Mouse (Mus musculus): ENCODE data around the gene Lrrc55.

Gene Lrrc55

DNA sequence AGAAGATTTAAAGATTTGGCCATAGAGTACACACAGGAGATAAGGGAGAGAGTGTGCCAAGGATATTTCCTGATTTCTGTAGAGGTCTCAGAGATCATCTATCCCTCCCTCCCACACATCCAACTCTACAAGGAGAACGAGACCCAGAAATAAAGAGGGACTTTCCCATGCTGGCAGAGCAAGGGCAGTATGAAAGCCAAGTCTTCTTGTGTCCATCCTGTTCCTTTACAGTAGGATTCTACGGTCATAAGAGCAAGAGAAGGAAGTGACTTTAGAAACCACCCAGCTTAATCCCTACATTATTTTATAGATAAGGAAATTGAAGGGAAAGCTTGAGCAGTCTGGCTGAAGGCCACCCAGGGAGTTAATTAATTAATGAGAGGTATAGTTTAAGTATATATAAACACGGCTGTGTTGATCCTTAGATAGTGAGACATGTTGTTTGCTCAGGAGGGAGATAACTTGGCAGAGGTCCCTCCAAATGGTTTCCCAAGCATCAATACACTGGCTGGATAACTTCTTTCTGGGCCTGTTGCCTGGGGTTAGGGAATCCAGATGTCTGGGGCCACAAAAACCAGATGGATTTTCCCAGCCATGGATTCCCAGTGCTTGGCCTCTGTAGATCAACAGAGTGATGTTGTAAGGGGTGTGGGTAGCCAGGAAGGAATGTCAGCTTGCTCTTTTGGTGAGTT lies 24.8 kb downstream of the Lrrc55 start:
- DNase-seq (ENCODE audit: low spot score in 2 of 2), result no peak

DNA sequence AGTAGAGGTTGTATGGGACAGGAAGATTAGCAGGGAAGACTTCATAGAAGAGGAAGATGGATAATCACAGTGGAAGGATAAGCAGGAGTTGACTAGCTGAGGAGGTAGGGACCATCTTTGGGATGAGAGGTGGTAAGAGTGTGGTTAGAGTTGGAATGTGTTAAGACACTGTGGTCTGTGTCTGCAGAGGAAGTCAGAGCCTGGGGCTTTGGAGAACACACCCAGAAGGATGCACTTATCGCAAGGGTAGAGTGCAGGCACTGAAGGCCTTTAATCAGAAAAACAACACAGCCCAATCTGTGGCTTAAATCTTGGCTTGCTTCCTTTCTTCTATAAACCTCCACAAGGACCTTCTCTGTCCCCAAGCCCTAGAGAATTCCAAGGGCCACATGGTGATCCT lies 28.7 kb downstream of the Lrrc55 start:
- DNase-seq (ENCODE audit: low spot score in 2 of 2), result no peak

DNA sequence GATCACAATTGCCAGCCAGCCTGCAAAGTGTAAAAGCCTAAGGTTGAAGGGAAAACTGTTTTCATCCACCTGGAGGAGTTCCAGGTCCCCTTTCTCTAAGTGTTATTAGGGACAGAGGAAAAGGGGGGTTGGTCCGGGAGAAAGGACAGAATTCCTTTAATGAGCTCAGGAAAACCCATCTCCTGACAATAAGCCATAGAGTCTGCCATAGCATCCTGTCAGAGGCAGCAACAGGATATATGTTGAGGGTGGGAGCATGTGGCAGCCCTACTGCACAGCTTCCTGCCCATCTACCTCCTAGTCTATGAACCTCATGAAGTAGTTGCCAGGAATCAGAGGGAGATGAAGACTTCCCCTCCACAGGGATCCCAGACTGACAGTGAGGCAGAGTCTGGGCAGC lies 29.4 kb downstream of the Lrrc55 start:
- no peak for DNase-seq (ENCODE audit: low spot score in 2 of 2)

DNA sequence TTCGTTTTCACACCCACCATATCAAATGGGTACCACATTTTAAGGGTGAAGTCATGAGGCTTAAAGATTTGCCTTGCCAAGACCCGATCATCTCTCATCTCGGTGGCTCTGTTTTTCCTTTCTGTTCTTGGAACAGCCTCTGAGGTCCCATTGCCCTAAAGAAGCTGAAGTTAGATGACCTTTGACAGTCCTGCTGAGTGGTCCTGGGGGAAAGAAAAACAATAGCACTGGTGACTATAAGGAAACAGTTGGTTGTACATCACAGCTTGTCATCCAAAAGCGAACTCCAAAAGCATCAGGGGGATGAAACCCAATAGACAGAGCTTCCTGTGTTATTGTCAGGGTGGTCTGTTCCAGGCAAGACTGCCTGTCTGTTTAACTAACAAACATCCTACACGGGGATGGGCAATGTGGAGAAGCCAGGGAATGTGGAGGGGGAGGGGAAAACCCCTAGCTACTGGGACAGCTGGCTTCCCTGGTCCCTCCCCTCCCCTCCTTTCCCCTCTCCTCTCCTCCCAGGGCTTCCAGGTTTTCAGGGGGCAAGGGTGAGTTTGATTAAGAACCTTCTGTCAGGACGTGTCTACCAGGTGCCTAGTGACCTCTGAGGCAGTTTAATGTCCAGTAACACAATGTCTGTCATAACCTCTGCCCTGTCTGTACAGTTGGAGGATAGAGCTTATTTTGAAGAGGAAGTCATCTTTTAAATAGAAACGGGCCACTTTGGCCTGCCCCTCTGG lies 33.5 kb downstream of the Lrrc55 start:
- no peak for DNase-seq (ENCODE audit: low spot score in 2 of 2)

- DNase-seq (ENCODE audit: low spot score in 2 of 2), result no peak
These were observed 35.3 kb downstream of the Lrrc55 start for GRCm38 (mm10) chr2:85161638-85162093.

- no peak for DNase-seq (ENCODE audit: low spot score in 2 of 2)
These were observed 35.9 kb downstream of the Lrrc55 start for GRCm38 (mm10) chr2:85160901-85161637.

DNA sequence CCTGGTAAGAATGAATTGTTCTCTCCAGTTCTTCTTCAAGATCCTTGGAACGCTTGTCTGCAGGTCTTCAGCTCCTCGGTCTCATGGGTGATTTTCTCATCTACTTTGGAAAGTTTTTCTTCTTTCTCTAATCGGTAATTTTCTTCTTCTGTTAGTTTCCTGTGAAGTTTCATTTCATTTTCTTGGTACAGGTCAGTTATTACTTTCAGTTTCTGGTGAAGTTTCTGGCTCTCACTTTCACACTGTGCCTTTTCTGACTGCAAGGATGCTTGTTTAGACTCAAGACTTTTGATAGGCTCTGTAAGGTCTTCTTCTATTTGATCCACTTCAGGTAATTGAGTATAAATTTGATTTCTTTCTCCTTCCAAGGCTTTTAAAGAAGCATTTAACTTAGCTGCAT lies 39.6 kb downstream of the Lrrc55 start:
- no peak for DNase-seq (ENCODE audit: low spot score in 2 of 2)

DNA sequence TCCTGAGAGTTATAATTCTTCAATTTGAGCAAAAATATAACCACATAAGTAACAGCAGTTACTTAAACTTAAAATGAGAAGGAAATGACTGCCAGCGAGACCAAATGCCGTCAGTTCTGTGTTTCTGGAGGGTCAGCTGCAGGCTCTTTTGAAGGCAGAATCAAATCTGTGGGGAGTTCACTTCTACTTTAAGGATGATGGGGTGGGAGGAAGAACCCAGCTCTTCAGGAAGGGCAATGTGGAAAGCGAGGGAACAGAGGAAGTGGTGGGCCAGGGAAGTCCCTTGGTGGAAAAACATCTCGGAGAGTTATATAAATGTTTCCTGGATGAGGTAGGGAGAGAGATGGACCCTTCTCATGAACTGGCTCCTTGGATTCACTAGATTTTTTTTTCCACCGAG lies 40.9 kb downstream of the Lrrc55 start:
- DNase-seq (ENCODE audit: low spot score in 2 of 2), result no peak

DNA sequence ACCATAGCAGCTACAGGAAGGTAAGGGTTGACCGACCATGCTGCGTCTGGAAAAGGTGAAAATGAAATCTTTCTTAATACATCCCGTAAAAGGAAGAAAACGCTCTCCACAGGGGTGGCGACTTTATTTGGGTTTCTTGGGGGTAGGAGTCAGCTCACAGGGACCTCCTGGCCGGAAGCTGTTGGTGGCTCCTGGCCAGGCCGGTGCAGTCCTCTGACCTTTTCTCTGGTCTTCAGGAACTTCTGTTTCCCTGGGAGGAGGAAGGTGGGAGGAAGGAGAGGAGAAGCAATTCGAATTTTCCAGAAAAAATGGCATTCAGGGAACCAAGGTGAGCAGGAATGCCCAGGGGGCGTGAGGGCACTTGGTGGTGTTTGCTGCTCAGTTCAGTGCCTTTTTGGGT lies 41.7 kb downstream of the Lrrc55 start:
- no peak for DNase-seq (ENCODE audit: low spot score in 2 of 2)

GRCm38 (mm10) chr2:85151233-85151632 lies 45.8 kb downstream of the Lrrc55 start:
- DNase-seq (ENCODE audit: low spot score in 2 of 2), result peak; percentile 7 to 35

- DNase-seq (ENCODE audit: low spot score in 2 of 2), result no peak
These were observed 46.6 kb downstream of the Lrrc55 start for GRCm38 (mm10) chr2:85150373-85150772.

DNA sequence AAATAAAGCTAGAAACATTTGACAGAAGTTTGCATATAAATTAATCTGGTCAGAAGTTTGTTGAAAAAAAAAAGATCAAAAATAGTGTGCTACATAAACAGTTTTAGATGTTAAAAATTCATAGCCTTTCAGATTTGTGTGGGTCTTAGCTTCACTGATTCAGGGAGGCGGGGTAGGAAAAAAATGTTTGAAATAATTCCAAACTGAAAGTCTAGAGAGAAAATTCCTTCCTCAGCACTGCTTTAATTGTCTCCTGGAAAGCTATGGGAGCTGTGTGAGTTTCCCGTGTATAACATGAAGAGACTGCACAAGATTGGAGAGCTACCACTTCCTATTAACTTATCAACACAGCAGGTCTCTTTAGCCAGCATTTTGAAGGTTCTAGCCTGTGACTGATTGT lies 49.5 kb downstream of the Lrrc55 start:
- DNase-seq (ENCODE audit: low spot score in 2 of 2), result no peak

GRCm38 (mm10) chr2:85145346-85145745 lies 51.7 kb downstream of the Lrrc55 start:
- no peak for DNase-seq (ENCODE audit: low spot score in 2 of 2)

- DNase-seq (ENCODE audit: low spot score in 2 of 2), result no peak
These were observed 52.1 kb downstream of the Lrrc55 start for GRCm38 (mm10) chr2:85144908-85145307.

DNA sequence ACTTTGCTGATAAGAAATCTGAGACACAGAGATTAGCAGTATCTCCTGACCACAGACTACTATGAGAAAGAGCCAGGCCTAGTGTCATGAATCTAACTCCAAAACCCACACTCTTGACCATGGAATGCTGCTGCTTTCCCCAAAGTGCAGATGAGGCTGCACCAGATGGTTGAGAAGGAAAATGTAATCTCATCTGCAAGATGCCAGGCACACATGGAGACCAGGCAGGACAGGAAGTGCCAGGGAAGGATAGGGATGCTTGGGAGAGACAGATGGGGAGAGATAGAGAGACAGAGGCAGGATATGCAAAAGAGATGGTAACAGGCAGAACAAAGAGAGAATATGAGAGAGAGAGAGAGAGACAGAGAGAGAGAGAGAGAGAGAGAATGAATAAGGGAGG lies 56.2 kb downstream of the Lrrc55 start:
- DNase-seq (ENCODE audit: low spot score in 2 of 2), result no peak

GRCm38 (mm10) chr2:85139846-85140245 lies 57.2 kb downstream of the Lrrc55 start:
- no peak for DNase-seq (ENCODE audit: low spot score in 2 of 2)

GRCm38 (mm10) chr2:85139393-85139792 lies 57.6 kb downstream of the Lrrc55 start:
- no peak for DNase-seq (ENCODE audit: low spot score in 2 of 2)

DNA sequence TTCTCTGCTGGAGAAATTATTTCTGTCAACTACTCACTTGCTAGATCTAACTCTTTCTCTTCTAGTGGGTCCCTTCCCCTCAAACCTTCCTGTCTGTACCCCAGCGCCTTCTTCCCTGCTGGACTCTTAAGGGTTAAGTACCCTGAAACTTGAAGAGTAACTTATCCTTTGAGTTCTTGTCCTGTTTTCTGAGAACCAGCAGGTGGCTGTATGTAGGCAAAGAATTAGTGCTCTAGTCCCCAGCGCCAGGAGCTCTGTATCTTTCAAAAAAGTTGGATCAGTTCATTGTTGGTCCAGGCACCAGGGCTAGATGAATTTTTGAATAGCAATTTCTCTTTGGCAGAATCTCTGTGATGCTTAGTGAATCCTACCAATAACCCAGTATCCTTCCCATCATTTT lies 58.9 kb downstream of the Lrrc55 start:
- no peak for DNase-seq (ENCODE audit: low spot score in 2 of 2)

GRCm38 (mm10) chr2:85137601-85138140 lies 59.3 kb downstream of the Lrrc55 start:
- no peak for DNase-seq (ENCODE audit: low spot score in 2 of 2)

GRCm38 (mm10) chr2:85136831-85137520 lies 60.0 kb downstream of the Lrrc55 start:
- no peak for DNase-seq (ENCODE audit: low spot score in 2 of 2)

- no peak for DNase-seq (ENCODE audit: low spot score in 2 of 2)
These were observed 60.9 kb downstream of the Lrrc55 start, which contains the start of gene Aplnr for GRCm38 (mm10) chr2:85136089-85136488. TSS of gene Aplnr (plus strand) at chr2:85136225.

- DNase-seq (ENCODE audit: low spot score in 2 of 2), result no peak
These were observed 61.9 kb downstream of the Lrrc55 start for GRCm38 (mm10) chr2:85135099-85135498.

All from frontal cortex, postnatal 36 days (tissue).